Mouse (Mus musculus) midbrain, embryonic 16.5 days (tissue): Measurements from ENCODE around the gene Gm42791. TPM values are rescaled to one million over a fixed set of nuclear protein-coding genes. Genes with fewer than 3 reads are reported as not detected.
A peak's percentile ranks its signal among the peaks of the same experiment; 100 is the strongest.

Experiments
- ATAC-seq: fragments of 200-750 bp; cut with Nextera tagmentation; 2 replicates; pipeline ENCODE4 v1.8.0; 2017; ENCODE audit warnings: moderate TSS enrichment
- H3K27ac ChIP-seq: fragments of 300-500 bp; sonication (generic); 2 replicates; pipeline ENCODE4 v1.5.1; 2014; ENCODE audit warnings: mild to moderate bottlenecking, low read length, mixed read lengths
- H3K27me3 ChIP-seq: fragments of 300-500 bp; sonication (generic); 2 replicates; pipeline ENCODE4 v1.6.1; 2014; ENCODE audit warnings: low read depth, low read length, mixed read lengths; ENCODE audit not compliant: control insufficient read depth, insufficient read depth
- H3K36me3 ChIP-seq: fragments of 300-500 bp; sonication (generic); 2 replicates; pipeline ENCODE4 v1.6.1; 2014; ENCODE audit warnings: mild to moderate bottlenecking, low read length, moderate library complexity, mixed read lengths; ENCODE audit not compliant: control insufficient read depth, insufficient read depth
- H3K4me1 ChIP-seq: fragments of 300-500 bp; sonication (generic); 2 replicates; pipeline ENCODE4 v1.6.1; 2014; ENCODE audit warnings: mild to moderate bottlenecking, low read length, mixed read lengths; ENCODE audit not compliant: control insufficient read depth, insufficient read depth
- H3K4me2 ChIP-seq: fragments of 300-500 bp; sonication (generic); 2 replicates; pipeline ENCODE4 v1.6.1; 2014; ENCODE audit warnings: mild to moderate bottlenecking, low read length, mixed read lengths
- H3K4me3 ChIP-seq: fragments of 300-500 bp; sonication (generic); 2 replicates; pipeline ENCODE4 v1.5.1; 2014; ENCODE audit warnings: low read depth, mild to moderate bottlenecking, low read length, moderate library complexity, mixed read lengths
- H3K9ac ChIP-seq: fragments of 300-500 bp; sonication (generic); 2 replicates; pipeline ENCODE4 v1.6.1; 2014; ENCODE audit warnings: low read depth, low read length, mixed read lengths
- H3K9me3 ChIP-seq: fragments of 300-500 bp; sonication (generic); replicated peaks from 2 replicates; pipeline ENCODE4 v1.6.1; 2014; ENCODE audit warnings: mild to moderate bottlenecking, low read length, mixed read lengths; ENCODE audit not compliant: control insufficient read depth, poor library complexity, severe bottlenecking
- WGBS: fragments of 180-500 bp; shearing (Covaris S2); extraction: QIAGEN DNeasy Blood & Tissue Kit; methylation state at CpG from one replicate; pipeline ENCODE4 v1.1.7; 2014; 5-methylcytosine and 5-hydroxymethylcytosine counted together
- polyA plus RNA-seq: library from polyadenylated mRNA; unstranded; fragments of >200 nt; fragmentation: Nextera tagmentation; extraction: Ambion mirVana; gene quantifications from 2 replicates; pipeline ENCODE4 v1.2.1, GENCODE M21; 2015

Gene Gm42791
- polyA plus RNA-seq, 1 experiment from 2014 or later, result 5.7 TPM

- no peaks in the 10 kb centered on the region for H3K36me3 ChIP-seq
- no peaks in the 10 kb centered on the region for H3K9me3 ChIP-seq
- H3K27ac ChIP-seq, result no peak overlapping the region
- H3K4me2 ChIP-seq, result no peak overlapping the region
- peaks cover 6% of the 10 kb centered on the region; the same call in 1 of the 2 replicates for H3K4me1 ChIP-seq
- no peak overlapping the region for H3K4me3 ChIP-seq
- no peaks in the 10 kb centered on the region for H3K27me3 ChIP-seq
- 65% methylated on average over 7 of the region's 9 CpGs for WGBS
- ATAC-seq, result no peak
- H3K9ac ChIP-seq, result no peak overlapping the region
These were observed 10.1 kb upstream of the Gm42791 start for GRCm38 (mm10) chr5:149005083-149005482.

- H3K4me1 ChIP-seq, result peaks cover 6% of the 10 kb centered on the region; the same call in 1 of the 2 replicates
- H3K4me2 ChIP-seq, result no peak overlapping the region
- no peak for ATAC-seq
- H3K9ac ChIP-seq, result no peak overlapping the region
- WGBS, result 44% methylated on average over 2 of the region's 2 CpGs
- no peaks in the 10 kb centered on the region for H3K9me3 ChIP-seq
- H3K36me3 ChIP-seq, result no peaks in the 10 kb centered on the region
- no peak overlapping the region for H3K27ac ChIP-seq
- H3K27me3 ChIP-seq, result no peaks in the 10 kb centered on the region
- H3K4me3 ChIP-seq, result no peak overlapping the region
These were observed 8.2 kb upstream of the Gm42791 start for GRCm38 (mm10) chr5:149003137-149003536.

DNA sequence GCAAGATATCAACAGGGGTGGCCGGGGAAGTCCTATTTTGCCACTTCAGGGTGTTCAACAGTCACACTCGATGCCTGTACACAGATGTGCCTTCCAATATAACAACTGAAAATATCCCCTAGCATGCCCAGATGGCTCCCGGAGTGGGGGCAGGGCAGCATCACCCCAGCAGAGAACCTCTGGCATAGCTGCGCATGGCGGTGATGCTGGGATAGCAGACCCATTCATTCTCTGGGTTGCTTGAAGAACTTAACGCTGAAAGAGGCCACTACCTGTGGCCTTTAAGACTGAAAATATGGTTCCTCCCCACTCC, 7.8 kb upstream of the Gm42791 start:
- Histone ChIP-seq H3K9ac (no peak overlapping the region), H3K27me3 (no peaks in the 10 kb centered on the region), H3K9me3 (no peaks in the 10 kb centered on the region), H3K4me2 (no peak overlapping the region), H3K27ac (no peak overlapping the region), H3K36me3 (no peaks in the 10 kb centered on the region), H3K4me3 (no peak overlapping the region), H3K4me1 (peaks cover 6% of the 10 kb centered on the region; the same call in 1 of the 2 replicates)
- 72% methylated on average over 6 of the region's 6 CpGs for WGBS
- no peak for ATAC-seq

- Histone ChIP-seq H3K27ac (no peak overlapping the region), H3K9me3 (no peaks in the 10 kb centered on the region), H3K4me2 (no peak overlapping the region), H3K27me3 (no peaks in the 10 kb centered on the region), H3K4me3 (no peak overlapping the region), H3K4me1 (peaks cover 6% of the 10 kb centered on the region; the same call in 1 of the 2 replicates), H3K9ac (no peak overlapping the region), H3K36me3 (no peaks in the 10 kb centered on the region)
- WGBS, result 66% methylated on average over 20 of the region's 20 CpGs
- no peak for ATAC-seq
These were observed 7.3 kb upstream of the Gm42791 start for GRCm38 (mm10) chr5:149002034-149002802.

GRCm38 (mm10) chr5:148999802-149000201, 4.9 kb upstream of the Gm42791 start:
- peaks cover 5% of the 10 kb centered on the region for H3K4me1 ChIP-seq
- H3K9ac ChIP-seq, result no peak overlapping the region
- ATAC-seq, result no peak
- H3K36me3 ChIP-seq, result no peaks in the 10 kb centered on the region
- H3K4me2 ChIP-seq, result no peak overlapping the region
- H3K27me3 ChIP-seq, result no peaks in the 10 kb centered on the region
- H3K4me3 ChIP-seq, result no peak overlapping the region
- no peak overlapping the region for H3K27ac ChIP-seq
- H3K9me3 ChIP-seq, result no peaks in the 10 kb centered on the region
- 93% methylated on average over 7 of the region's 7 CpGs for WGBS

GRCm38 (mm10) chr5:148998512-148998911, 3.6 kb upstream of the Gm42791 start:
- Histone ChIP-seq H3K27me3 (no peaks in the 10 kb centered on the region), H3K9me3 (no peaks in the 10 kb centered on the region), H3K4me2 (no peak overlapping the region), H3K36me3 (no peaks in the 10 kb centered on the region), H3K9ac (no peak overlapping the region), H3K4me3 (no peak overlapping the region), H3K4me1 (peaks cover 12% of the 10 kb centered on the region), H3K27ac (no peak overlapping the region)
- 88% methylated on average over 14 of the region's 14 CpGs for WGBS
- no peak for ATAC-seq

- no peak overlapping the region for H3K4me2 ChIP-seq
- H3K9me3 ChIP-seq, result no peaks in the 10 kb centered on the region
- H3K4me1 ChIP-seq, result peaks cover 12% of the 10 kb centered on the region
- 32% methylated on average over 4 of the region's 4 CpGs for WGBS
- H3K9ac ChIP-seq, result no peak overlapping the region
- no peak overlapping the region for H3K4me3 ChIP-seq
- H3K27me3 ChIP-seq, result no peaks in the 10 kb centered on the region
- no peak for ATAC-seq
- no peaks in the 10 kb centered on the region for H3K36me3 ChIP-seq
- H3K27ac ChIP-seq, result no peak overlapping the region
These were observed 1.7 kb upstream of the Gm42791 start for GRCm38 (mm10) chr5:148996709-148997037.

GRCm38 (mm10) chr5:148995962-148996708, 1.2 kb upstream of the Gm42791 start:
- 56% methylated on average over 8 of the region's 9 CpGs for WGBS
- ATAC-seq, result 0 out of 2 replicates have a peak, but pooled peaks have one; percentile 47

GRCm38 (mm10) chr5:148994311-148994705, 639 bp downstream of the Gm42791 start:
- Histone ChIP-seq H3K4me1 (peaks cover 12% of the 10 kb centered on the region), H3K4me2 (peak overlapping the region; percentile 77), H3K9me3 (no peaks in the 10 kb centered on the region; the same call in 1 of the 2 replicates), H3K27ac (peak overlapping the region; percentile 85), H3K4me3 (peak overlapping the region; percentile 47), H3K36me3 (no peaks in the 10 kb centered on the region), H3K27me3 (no peaks in the 10 kb centered on the region), H3K9ac (peak overlapping the region; percentile 67)
- 55% methylated on average over 7 of the region's 7 CpGs for WGBS
- ATAC-seq, result peak; percentile 22; the same call in 1 of the 2 replicates

More at GRCm38 (mm10) chr5:148995962-148996708, 1.2 kb upstream of the Gm42791 start:
- H3K4me2 ChIP-seq, result no peak overlapping the region
- H3K36me3 ChIP-seq, result no peaks in the 10 kb centered on the region
- H3K9me3 ChIP-seq, result no peaks in the 10 kb centered on the region
- no peak overlapping the region for H3K9ac ChIP-seq
- peak overlapping the region; percentile 45 for H3K27ac ChIP-seq
- H3K4me3 ChIP-seq, result no peak overlapping the region
- H3K27me3 ChIP-seq, result no peaks in the 10 kb centered on the region
- H3K4me1 ChIP-seq, result peaks cover 12% of the 10 kb centered on the region
